Mouse (Mus musculus): ENCODE measurements at regions not wholly inside any gene's neighbourhood (a gene's known extent, or its start where the extent isn't known, plus 50 kb on each side); places are given as distances from the start of the nearest gene placed in this dataset.

DNA sequence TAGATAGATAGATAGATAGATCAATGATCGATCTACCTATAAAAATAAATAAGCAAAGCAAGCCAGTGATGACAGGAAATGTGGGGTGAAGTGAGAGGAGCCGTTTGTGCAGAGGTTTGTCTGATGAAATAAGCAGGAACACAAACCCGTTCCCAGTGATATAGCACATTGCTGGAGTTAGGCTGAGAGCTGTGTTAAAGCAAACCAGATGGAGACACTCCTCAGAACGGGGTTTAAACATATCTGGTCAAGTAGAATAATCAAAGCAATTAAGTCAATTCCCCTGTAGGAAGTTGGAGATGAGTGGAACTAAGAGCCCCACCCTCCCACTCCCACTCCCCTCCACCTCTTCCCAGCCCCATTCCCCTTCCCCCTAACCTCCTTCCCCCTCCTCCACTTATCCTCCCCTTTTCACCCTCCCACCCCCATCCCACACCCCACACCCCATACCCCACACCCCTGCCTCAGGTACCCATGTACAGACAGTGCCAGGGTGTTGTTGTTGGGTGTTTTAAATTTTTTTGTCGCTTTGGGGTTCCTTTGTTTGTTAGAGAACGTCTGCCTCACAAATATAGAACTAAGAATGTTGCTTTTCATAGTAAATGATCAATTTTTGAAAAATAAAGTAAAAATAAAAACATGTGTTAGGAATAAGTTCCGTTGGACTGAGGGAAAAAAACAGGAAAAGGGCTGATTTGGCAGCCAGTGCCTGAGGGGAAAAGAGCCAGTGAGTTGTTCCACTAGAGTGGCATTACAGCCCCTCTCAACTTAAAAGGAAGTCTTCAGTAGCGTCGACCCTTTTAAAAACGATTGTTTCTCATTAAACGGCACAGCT, 79.8 kb upstream of the Enpep start:
- no peak for TF ChIP-seq CTCF (conservative IDR thresholded peaks at IDR 0.05 in 1 of 2, IDR thresholded peaks at IDR 0.05 in 1 of 2; ENCODE audit: low read depth in 2 of 2, low read length in 2 of 2)
- no peak for TF ChIP-seq MXI1 (IDR thresholded peaks at IDR 0.05; ENCODE audit: low read depth, low read length)
- TF ChIP-seq SMC3 (IDR thresholded peaks at IDR 0.05; ENCODE audit: low read depth, low read length) = no peak

All from CH12.LX (cell line).